Mouse (Mus musculus) gastrocnemius, postnatal 4 days (tissue): ENCODE measurements around the gene Csta1. TPM values are rescaled to one million over a fixed set of nuclear protein-coding genes. Genes with fewer than 3 reads are reported as not detected.

Experiments
- DNase-seq, 2 experiments: peaks; one replicate each; pipeline ENCODE4 v3.0.0; 2021 to 2022; ENCODE audit warnings: low spot score in 2 of 2, mixed read lengths in 2 of 2
- total RNA-seq, 2 experiments: library from RNA; stranded (reverse); gene quantifications; 2 replicates each; pipeline ENCODE4 v1.2.3; 2021

Gene Csta1
- total RNA-seq, 2 experiments from 2014 or later, result not detected

DNA sequence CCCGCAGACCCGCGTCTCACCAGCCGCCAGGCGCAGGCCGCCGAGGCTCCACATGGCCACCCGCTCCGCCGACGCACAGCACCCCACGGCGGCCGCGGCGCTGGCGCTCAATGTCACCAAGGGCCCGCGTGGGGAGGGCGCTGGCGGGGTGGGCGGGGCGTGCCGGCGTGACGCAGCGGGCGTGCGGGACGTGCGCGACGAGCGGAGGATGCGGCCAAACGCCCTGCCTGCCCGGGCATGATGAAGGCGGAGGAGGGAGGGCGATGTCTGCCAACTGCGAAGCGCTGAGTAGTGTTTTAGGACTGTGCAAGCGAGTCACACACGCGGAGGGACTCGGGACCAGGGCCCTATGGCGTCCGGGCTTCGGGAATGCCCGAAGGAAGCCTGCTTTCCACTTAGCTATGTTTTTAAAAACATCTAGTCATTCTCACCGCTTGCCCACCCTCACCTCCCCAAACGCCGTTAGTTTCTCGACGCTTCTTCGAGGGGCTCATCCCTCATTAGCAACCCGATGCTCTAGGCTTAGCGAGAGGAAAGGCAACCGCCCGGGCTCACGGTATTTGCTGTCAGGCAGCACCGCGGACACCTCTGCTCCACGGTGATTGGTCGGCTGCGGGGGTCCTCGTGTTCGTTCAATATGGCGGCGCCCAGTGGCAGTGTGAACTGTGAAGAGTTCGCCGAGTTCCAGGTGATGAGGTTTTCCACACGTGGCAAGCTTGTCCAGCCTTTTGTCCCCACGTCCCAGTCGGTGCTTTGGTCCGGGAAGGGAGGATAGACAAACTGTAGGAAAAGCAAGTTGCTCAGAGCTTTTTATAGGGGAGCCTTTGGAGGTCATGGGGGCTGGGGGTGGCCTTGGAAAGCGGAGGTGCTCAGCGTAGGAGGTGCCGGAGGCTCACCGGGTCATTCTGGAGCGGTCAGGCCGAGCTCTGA is 59.3 kb downstream of the Csta1 start, which contains the start of the genes Fam162a and Ccdc58:
Gene Fam162a, minus strand, starts transcription at position 145 of the 930 bp plus-strand sequence.
Gene Ccdc58, plus strand, starts transcription at position 236 of the 930 bp plus-strand sequence.
- peak; percentile 86 to 93 for DNase-seq

DNA sequence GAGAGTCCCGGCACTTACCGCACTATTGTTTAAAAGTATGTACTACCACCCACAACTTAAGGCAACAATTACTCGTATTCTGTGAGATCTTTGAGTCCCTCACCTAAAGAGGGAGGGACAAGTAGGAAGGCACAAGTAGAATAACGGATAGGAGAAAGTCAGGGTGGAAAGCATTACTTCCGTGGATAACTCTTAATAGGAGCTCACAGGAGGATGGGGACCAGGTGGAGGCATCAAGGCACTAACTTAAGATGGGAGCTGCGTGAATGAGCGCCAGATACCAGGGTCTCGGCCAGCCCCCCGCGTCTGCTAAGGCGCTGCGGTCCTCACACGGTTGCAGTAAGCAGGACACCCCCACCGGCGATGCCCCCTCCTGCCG is 60.0 kb downstream of the Csta1 start:
- DNase-seq, result no peak

Other genes with a start within 250 kb of the Csta1 start
- 1 to 10 TPM; 7.6 TPM for gene Parp9, start 192.8 kb downstream of the Csta1 start, total RNA-seq
- gene Dtx3l, start 192.1 kb downstream of the Csta1 start, total RNA-seq, result 1 to 10 TPM; 4.6 to 5.5 TPM
- 10 to 100 TPM; 62.5 to 71.0 TPM for gene Kpna1, start 152.5 kb downstream of the Csta1 start, total RNA-seq
- 1 to 10 TPM; 5.0 to 5.3 TPM for gene Wdr5b, start 90.1 kb downstream of the Csta1 start, total RNA-seq
- gene Fam162a, start 59.6 kb downstream of the Csta1 start, total RNA-seq, result 100 to 1,000 TPM in 1 of 2 experiments, 10 to 100 TPM in 1; 95.0 to 107 TPM
- 10 to 100 TPM; 38.3 to 42.4 TPM for gene Ccdc58, start 59.6 kb downstream of the Csta1 start, total RNA-seq
- 1 to 10 TPM; 1.1 to 1.8 TPM for gene Stfa2l1, start 25.6 kb upstream of the Csta1 start, total RNA-seq
- gene Gm5483, start 53.0 kb upstream of the Csta1 start, total RNA-seq, result 1 to 10 TPM in 1 of 2 experiments, under 1 TPM in 1; 0.81 to 5.7 TPM
- not detected for gene Gm5416, start 79.2 kb upstream of the Csta1 start, total RNA-seq
- under 1 TPM in 1 of 2 experiments, not detected in 1; 0.65 TPM for gene 2010005H15Rik, start 90.2 kb upstream of the Csta1 start, total RNA-seq
- 1 to 10 TPM; 1.6 to 5.6 TPM for gene Stfa1, start 145.7 kb upstream of the Csta1 start, total RNA-seq
- not detected for gene BC117090, start 203.1 kb upstream of the Csta1 start, total RNA-seq
- 1 to 10 TPM; 1.9 to 7.0 TPM for gene BC100530, start 236.5 kb upstream of the Csta1 start, total RNA-seq